Mouse (Mus musculus): ENCODE results near the gene Smarcd2.
"Not testable (repeated sequence)": the region's sequence is repeated elsewhere in the genome, so short reads cannot be mapped to it uniquely, and the experiment has no call there.

Smarcd2 gene

DNA sequence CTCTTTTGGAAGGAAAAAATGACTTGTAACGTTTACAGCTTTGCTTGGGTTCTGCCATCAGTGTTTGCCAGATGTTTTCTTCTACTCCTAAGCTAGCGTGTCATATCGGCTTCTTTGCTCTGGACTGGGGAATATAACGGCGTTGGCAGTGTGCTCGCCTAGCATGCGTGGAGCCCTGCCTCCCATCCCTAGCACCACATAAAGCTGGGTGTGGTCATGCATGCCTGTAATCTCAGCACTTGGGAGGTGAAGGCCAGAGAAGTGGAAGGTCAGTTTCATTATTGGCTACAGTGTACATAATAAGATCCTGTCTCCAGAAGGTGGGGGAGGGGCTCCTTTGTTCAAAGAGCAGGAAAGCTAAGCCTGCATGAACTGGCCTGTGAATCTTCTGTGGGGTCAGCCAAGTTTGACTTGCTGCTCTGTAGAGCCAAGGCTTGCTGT is 2.2 kb upstream of the Smarcd2 start:
- DNase-seq = peak; percentile 16

DNA sequence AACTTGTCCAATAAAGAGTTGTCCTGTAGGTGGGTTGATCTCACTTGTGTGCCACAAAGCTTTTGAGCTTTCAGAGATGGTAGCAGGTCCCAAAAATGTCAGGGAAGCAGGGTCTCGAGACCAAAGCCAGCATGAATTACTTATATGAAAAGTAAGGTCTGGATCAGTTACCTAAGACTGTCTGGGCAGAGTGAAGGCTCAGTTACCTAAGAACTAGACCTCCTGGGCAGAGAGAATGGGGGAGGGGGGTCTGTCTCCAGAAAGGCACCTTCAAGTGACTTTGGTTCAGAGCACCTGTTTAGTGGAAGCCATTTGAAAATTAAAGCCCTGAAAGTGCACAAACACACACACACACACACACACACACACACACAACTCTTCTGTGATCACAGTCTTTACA is 1.6 kb upstream of the Smarcd2 start:
- no peak for DNase-seq

DNA sequence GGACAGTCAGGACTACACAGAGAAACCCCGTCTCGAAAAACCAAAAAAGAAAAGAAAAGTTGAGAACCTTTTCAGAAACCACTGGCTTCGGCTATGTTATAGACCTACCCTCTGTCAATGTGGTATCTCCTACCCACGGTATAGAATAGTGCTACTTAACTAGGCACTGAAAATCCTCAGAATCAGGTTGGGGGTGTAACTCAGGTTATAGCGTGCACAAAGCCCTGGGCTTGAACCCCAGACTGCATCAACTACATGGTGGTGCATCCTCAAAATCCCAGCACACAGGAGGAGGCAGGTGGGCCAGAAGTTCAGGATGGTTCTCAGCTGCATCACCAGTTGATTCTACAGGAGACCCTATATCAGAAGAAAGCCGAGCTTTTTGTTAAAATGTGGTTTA is 1.0 kb upstream of the Smarcd2 start:
- DNase-seq = no peak

DNA sequence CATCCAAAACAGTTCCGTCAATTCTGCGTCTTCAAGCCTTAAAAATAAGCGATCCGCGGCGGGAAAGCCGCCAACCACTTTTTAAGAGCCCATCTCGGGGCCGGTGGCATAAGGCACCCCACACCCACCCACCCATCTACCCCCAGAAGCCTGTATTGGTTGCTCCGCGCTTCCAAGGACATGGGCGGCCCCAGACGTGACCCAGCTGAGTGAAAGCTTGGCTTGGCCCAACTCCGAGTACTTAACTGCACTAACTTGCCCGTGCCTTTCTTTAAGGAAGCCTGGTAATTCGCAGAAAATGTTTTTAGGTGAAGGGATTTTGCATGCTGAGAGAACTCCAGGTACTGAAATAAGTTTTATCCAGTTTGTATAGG is 526 bp upstream of the Smarcd2 start:
- DNase-seq = no peak

DNA sequence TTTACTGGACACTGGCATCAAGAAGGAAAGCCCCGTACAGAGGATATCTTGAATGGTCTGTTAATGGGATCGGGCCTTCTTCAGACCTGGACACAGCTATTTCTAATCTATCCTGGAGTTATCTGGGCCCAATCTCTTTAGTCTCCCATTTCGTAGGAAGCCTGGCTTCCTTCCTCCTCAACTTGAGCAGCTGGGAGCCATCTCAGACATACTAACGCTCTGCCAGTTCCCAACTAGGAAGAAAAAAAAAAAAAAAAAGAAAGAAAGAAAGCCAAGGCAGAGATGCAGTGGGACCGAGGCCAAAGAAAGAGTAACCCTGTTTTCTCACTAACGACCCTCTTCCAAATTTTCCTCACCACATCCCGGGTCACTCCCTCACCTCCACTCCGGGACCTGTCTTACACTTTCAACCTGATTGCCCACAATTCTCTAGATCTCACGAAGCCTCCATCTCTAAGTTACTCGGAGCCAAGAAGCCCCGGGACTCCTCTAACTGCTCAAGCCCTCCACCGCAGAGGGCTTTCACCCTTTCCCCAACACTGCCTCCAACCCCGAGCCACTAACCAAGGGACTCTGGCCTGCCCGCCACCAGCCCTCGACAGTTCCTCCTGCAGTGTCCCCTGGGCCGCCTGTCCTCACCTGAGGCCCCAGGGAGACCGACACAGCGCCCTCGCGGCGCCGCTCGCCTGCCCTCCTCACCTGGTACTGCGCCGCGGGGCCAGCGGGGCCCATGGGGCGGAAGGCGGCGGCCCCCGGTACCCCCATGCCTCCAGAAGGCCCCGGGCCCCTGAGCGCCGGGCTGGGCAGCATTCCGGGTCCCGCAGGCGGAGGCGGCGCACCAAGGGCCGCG is 753 bp downstream of the Smarcd2 start:
- DNase-seq = no peak

- DNase-seq = no peak
Observed at GRCm38 (mm10) chr11:106271131-106271793, 1.5 kb downstream of the Smarcd2 start.

- peak; percentile 61 for DNase-seq
Observed at GRCm38 (mm10) chr11:106269060-106269431, 3.7 kb downstream of the Smarcd2 start.

- DNase-seq = no peak
Observed at GRCm38 (mm10) chr11:106268326-106269059, 4.3 kb downstream of the Smarcd2 start.

- DNase-seq = no peak
Observed at GRCm38 (mm10) chr11:106267871-106268270, 4.9 kb downstream of the Smarcd2 start.

DNA sequence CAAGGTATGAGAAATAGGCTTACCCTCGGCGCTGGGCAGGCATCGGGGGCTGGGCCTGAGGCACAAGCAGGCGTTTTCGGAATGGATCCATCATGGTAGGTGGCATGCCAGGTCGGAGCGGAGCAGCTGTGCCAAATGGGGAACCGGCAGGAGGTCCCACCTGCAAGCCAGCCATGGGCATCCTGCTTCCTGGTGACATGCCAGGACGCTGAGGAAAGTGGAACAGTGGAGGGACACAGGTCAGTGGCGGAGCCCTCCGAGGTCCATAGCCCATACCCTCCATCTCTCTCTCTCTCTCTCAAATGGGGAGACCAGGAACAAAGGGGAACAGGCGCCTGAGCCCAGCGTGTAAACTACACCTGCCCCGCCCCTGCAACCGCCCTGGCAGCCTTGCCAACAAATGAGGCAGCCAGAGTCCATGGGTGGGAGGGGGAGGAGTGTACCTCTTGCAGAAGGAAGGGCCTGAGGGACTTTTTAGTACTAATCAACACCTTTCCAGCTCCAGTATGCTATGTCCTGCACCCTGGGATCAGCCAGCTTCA is 5.4 kb downstream of the Smarcd2 start:
- no peak for DNase-seq

- no peak for DNase-seq
Observed at GRCm38 (mm10) chr11:106266431-106266830, 6.3 kb downstream of the Smarcd2 start.

DNA sequence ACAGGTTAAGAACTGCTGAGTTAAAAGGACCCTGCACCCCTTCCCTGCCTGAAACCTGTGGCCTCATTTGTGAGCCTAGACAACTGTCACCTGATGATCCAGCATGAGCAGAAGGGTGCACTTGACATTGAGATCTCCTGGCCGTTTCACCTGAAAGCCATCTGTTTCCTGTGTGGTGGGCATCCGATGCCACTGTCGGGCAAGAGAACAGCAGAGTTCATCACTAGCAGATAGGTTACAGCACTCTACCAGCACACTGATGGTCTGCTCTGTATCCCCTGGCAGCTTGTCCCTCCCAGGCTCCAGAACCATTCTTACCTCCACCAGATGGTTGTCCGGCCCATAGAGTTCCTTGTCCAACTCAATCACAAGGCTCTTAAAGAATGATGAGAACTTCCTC is 7.2 kb downstream of the Smarcd2 start:
- DNase-seq = no peak

DNA sequence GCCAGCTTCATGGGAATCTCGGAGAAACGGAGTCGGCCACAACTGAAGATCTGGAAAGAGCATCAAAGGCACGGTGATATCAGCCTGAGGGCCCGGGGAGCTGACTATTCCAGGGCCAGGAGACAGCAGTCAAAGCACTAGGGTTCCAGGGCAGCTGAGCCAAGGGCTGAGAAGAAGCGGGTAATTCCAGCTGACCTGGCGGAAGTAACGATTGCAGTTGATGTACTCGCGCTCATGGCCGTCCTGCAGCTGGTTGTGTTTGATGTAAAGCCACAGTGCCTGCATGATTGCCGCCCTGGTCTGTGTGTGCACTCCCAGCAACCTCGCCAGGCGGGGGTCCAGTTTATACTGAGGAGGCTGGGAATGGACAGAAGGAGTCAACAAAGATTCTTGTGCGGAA is 7.8 kb downstream of the Smarcd2 start:
- DNase-seq = no peak

DNA sequence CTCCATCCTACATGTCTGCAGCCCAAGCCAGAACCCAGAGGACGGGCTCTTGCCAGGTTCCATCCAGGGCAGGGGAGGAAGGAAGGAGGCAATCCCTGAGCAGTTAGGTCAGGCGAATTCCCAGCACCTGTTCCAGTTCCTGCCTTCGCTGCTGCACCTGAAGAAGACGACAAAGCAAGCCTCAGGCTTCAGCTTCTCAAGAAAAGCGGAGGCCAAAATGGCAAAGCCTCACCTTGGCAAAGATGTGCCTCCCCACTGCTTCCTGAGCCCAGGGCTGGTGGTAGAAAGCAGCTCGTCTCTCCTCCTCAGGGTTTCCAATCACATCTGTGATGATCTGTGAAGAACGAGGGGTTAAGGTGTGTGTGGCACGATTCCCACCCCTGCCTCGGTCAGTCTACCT is 8.8 kb downstream of the Smarcd2 start:
- no peak for DNase-seq

DNA sequence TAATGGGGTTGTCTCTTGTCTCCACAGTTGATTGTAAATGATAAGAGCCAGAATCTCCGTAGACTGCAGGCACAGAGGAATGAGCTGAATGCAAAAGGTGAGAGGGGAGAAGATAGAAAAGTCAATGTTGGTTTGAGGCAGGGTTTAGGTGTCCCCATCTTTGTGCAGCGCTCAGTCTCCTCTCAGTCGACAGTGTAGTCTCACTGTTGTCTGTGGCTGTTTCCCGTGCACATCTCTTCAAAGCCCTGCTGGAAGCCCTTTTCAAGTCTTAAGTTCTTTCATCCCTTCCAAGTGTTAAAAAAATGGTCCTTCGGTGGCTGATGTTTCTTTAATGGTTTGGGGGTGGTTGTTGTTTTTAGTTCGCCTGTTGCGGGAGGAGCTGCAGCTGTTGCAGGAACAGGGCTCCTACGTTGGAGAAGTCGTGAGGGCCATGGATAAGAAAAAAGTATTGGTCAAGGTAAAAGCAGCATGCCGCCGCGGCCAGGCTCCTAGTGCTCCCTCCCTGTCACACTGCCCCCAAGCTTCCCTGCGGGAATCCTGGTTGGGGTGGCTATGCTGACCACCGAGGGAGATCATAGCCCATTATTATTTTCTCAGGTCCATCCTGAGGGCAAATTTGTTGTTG is 11.8 kb downstream of the Smarcd2 start:
- DNase-seq = no peak

GRCm38 (mm10) chr11:106256775-106257174 is 16.0 kb downstream of the Smarcd2 start:
- no peak for DNase-seq

DNA sequence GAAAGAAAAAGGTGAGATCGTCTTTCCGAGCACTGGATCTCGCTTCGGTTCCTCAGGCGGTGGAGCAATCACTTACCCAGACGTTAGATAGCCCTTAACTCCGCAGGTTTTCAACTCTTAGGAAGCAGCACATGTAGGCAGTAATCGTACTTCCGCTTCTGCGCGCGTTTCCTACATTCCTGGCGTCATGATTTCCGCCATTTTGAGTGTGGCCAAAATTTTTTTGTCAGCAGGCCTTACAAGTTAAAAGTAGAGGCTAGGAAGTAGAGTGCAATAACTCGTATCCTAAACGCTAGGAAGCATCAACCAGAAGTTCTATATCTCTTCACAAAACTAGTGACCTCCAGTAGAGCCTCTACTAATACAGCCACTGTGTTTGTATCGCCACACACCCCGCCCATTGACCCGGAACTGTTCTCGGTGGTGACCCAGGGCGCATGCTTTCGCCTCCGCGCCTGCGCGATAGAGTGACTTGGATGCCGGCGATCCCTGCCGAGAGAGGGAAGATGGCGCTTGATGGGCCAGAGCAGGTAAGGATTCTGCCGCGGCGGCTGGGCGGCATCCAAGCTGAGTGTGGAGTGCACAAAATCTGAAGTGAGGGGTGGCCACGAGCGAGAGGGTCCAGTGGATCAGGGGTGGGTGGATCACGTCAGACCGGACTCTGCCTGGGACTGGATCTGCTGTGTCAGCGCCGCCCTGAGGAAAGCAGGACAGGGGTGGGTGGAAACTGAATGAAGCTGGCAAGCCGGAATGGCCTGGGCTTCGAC is 16.9 kb downstream of the Smarcd2 start, which contains the start of the genes Ftsj3 and Psmc5:
Gene Ftsj3, minus strand, starts transcription at position 395 of the 767 bp plus-strand sequence.
Gene Psmc5, plus strand, starts transcription at position 470 of the 767 bp plus-strand sequence.
- peak; percentile 98 for DNase-seq

GRCm38 (mm10) chr11:106255174-106255573 is 17.6 kb downstream of the Smarcd2 start:
- no peak for DNase-seq

DNA sequence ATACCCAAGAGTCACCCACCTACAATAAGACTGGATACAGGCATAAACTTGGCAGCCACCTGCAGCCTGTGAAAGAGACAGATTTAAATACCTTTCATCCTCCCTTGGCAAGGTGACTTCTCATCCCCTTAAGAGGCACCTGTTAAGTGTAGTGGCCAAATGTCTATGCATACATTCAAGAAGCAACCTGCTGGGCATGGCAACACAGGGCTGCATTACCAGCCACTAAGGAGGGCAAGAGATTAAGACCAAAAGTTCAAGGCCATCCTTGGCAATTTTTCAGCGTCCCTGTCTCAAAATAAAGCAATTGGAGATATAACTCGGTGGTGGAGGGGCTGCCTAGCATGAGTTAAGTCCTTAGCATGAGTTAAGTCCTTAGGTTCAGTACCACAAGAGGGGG is 18.0 kb downstream of the Smarcd2 start:
- DNase-seq = no peak

DNA sequence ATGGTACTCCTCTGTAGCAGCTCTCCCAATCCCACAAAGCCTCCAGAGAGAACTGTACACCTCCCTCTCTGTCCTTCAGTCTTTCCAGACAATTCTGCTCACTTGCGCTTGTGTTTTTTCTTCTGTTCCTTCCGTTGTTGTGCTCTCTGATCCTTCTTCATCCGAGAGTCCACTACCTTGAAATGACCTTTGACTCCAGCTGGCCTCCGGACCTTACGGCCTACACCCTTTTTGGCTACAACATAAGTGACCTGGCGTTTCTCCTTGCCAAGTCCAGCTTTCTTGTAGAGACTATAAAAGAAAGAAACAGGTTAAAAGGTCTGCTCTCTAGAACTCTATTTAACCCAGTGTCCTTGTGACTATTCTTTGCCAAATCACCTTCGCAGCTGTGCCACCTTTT is 23.4 kb downstream of the Smarcd2 start:
- DNase-seq = no peak

DNA sequence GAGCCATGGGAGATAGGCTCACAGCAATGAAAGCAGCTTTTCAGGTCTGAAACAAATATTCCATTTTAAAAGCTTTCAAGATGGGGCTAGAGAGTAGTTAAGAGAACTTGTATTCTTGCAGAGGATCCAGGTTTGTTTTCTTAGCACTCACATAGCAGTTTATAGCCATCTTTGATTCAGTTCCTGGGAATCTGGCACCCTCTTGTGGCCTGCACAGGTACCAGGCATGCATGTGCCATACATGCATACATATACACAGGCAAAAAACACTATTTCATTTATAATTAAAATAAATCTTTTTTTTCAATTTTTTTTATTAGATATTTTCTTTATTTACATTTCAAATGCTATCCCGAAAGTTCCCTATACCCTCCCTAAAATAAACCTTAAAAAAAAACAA is 25.9 kb downstream of the Smarcd2 start:
- DNase-seq = peak; percentile 21

DNA sequence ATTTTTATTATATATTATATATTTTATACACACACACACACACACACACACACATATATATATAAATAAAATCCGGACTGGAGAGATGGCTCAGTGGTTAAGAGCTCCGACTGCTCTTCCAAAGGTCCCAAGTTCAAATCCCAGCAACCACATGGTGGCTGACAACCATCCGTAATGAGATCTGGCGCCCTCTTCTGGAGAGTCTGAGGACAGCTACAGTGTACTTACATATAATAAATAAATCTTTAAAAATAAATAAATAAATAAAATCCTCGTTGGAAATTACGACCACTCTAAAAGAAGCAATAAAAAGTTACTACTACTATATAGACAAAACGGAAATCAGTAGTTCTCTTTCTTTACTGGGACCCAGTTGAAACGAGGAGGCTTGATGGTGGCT is 38.8 kb downstream of the Smarcd2 start:
- not testable (repeated sequence) for DNase-seq
